ENCODE assay signal across 29 mouse cellular contexts in genomic region chr10:79661861-79662260, GRCm38 (mm10). TPM values are rescaled to one million over a fixed set of nuclear protein-coding genes. Genes with fewer than 3 reads are reported as not detected.
DNase-seq lines count a peak whose midpoint lies in the region; ATAC-seq and TF ChIP-seq lines count a peak whose summit lies in the region.
"Had no signal": no experiment of that assay in that cellular context is flagged by ENCODE, and none has a peak within 500 bp of the region (broad histone marks: within the 10 kb centered on the region; RNA-seq: fewer than 3 reads in every experiment).

No protein-coding gene starts in this region.

- ATAC-seq in heart, postnatal 0 days (ENCODE audit: insufficient read depth, low read depth) = no peak
- ATAC-seq: inflammation-experienced regulatory T-cells, adult 6 months; midbrain, embryonic 13.5 days had no signal

- no peak for TF ChIP-seq EP300 in heart, postnatal 0 days (IDR thresholded peaks at IDR 0.05; ENCODE audit: low read depth)

- 39% methylated on average over 3 of the region's 3 CpGs for WGBS in heart, postnatal 0 days
- 50% methylated on average over 3 of the region's 3 CpGs for WGBS in embryonic facial prominence, embryonic 10.5 days

- no peak for DNase-seq in heart, postnatal 0 days (ENCODE audit: low spot score)
- no peak for DNase-seq in heart, postnatal 4 days
- DNase-seq in thymus, postnatal 14 days = peak; percentile 10
- DNase-seq in thymus, postnatal 4 days = no peak
- DNase-seq in embryonic facial prominence, embryonic 10.5 days (ENCODE audit: low spot score) = no peak
- DNase-seq in lung, postnatal 10 days = no peak
- no peak for DNase-seq in ovary, postnatal 10 days (ENCODE audit: low spot score)
- DNase-seq: adrenal gland, postnatal 36 days; B cell, adult 2 months; cerebellum, adult 11-12 months; cerebellum, postnatal 14 days; heart, adult 18-20 months; liver, embryonic 13.5 days; lung, embryonic 14.5 days; retina, postnatal 1 day; right cerebral cortex, postnatal 4 days; thymus, postnatal 25 days had no signal

- H3K9me3 ChIP-seq in heart, postnatal 0 days (replicated peaks; ENCODE audit: control insufficient read depth, low read length) = no peaks in the 10 kb centered on the region
- H3K9me3 ChIP-seq in embryonic facial prominence, embryonic 10.5 days = no peaks in the 10 kb centered on the region
- H3K9me3 ChIP-seq: forebrain, embryonic 12.5 days; hindbrain, embryonic 12.5 days; kidney, embryonic 15.5 days; limb, embryonic 13.5 days; liver, embryonic 13.5 days; midbrain, embryonic 13.5 days had no signal

- peak overlapping the region; percentile 44; the same call in 1 of the 2 replicates for H3K27ac ChIP-seq in heart, postnatal 0 days (ENCODE audit: low read depth)
- H3K27ac ChIP-seq in embryonic facial prominence, embryonic 10.5 days (replicated peaks) = 0 out of 2 replicates have a peak overlapping the region, but pooled peaks have one; percentile 1
- H3K27ac ChIP-seq: forebrain, embryonic 12.5 days; hindbrain, embryonic 12.5 days; kidney, embryonic 15.5 days; limb, embryonic 13.5 days; liver, embryonic 13.5 days; midbrain, embryonic 13.5 days had no signal

- H3K4me1 ChIP-seq in heart, postnatal 0 days (ENCODE audit: control insufficient read depth, insufficient read depth) = no peaks in the 10 kb centered on the region
- peaks cover 11% of the 10 kb centered on the region for H3K4me1 ChIP-seq in embryonic facial prominence, embryonic 10.5 days

- no peaks in the 10 kb centered on the region for H3K36me3 ChIP-seq in heart, postnatal 0 days (replicated peaks; ENCODE audit: control insufficient read depth, insufficient read depth, low read length)
- H3K36me3 ChIP-seq in embryonic facial prominence, embryonic 10.5 days (replicated peaks) = no peaks in the 10 kb centered on the region
- H3K36me3 ChIP-seq: forebrain, embryonic 12.5 days; hindbrain, embryonic 12.5 days; kidney, embryonic 15.5 days; limb, embryonic 13.5 days; liver, embryonic 13.5 days; midbrain, embryonic 13.5 days had no signal

- H3K27me3 ChIP-seq in heart, postnatal 0 days (ENCODE audit: control insufficient read depth, insufficient read depth, low read length) = no peaks in the 10 kb centered on the region
- H3K27me3 ChIP-seq in embryonic facial prominence, embryonic 10.5 days (replicated peaks; ENCODE audit: low read depth, poor library complexity, severe bottlenecking) = no peaks in the 10 kb centered on the region; the same call in 1 of the 2 replicates
- H3K27me3 ChIP-seq: forebrain, embryonic 12.5 days; hindbrain, embryonic 12.5 days; kidney, embryonic 15.5 days; limb, embryonic 13.5 days; midbrain, embryonic 13.5 days had no signal

- TF ChIP-seq CTCF in heart, postnatal 0 days (IDR thresholded peaks at IDR 0.05; ENCODE audit: low read depth) = no peak

- no peak overlapping the region for H3K9ac ChIP-seq in heart, postnatal 0 days (replicated peaks; ENCODE audit: low read depth, low read length)
- H3K9ac ChIP-seq: forebrain, embryonic 12.5 days; hindbrain, embryonic 12.5 days; kidney, embryonic 15.5 days; limb, embryonic 13.5 days; liver, embryonic 13.5 days; lung, embryonic 14.5 days; midbrain, embryonic 13.5 days had no signal

- no peak overlapping the region for H3K4me3 ChIP-seq in heart, postnatal 0 days (ENCODE audit: low read depth, low read length)
- no peak overlapping the region for H3K4me3 ChIP-seq in embryonic facial prominence, embryonic 10.5 days
- H3K4me3 ChIP-seq: forebrain, embryonic 12.5 days; hindbrain, embryonic 12.5 days; kidney, embryonic 15.5 days; limb, embryonic 13.5 days; liver, embryonic 13.5 days; midbrain, embryonic 13.5 days; myocyte had no signal

- no peak overlapping the region for H3K4me2 ChIP-seq in heart, postnatal 0 days (ENCODE audit: low read depth, low read length)
- H3K4me2 ChIP-seq: forebrain, embryonic 12.5 days; hindbrain, embryonic 12.5 days; kidney, embryonic 15.5 days; limb, embryonic 13.5 days; liver, embryonic 13.5 days; lung, embryonic 14.5 days; midbrain, embryonic 13.5 days had no signal

RNA-seq across cellular contexts. Expression of gene Madcam1, which starts 2.5 kb away (rescaled TPM):
- total RNA-seq in heart, postnatal 0 days (2014; rRNA removed; ENCODE audit: low replicate concordance) = not detected in 2 replicates
- 1.3 and 1.4 TPM in 2 replicates for polyA plus RNA-seq in heart, postnatal 0 days (2015; fragmentation: Nextera tagmentation; extraction: Ambion mirVana)
- total RNA-seq in heart, postnatal 4 days (2021) = under 1 TPM; 0.36 to 0.67 TPM
- polyA plus RNA-seq in embryonic facial prominence, embryonic 10.5 days (2016; fragmentation: Nextera tagmentation; extraction: Ambion mirVana) = 2.5 and 3.2 TPM in 2 replicates
- total RNA-seq: adrenal gland, postnatal 36 days; gastrocnemius, adult 8-10 months; MEL; neutrophil, adult 5-6 weeks had no signal
- polyA plus RNA-seq: frontal cortex, adult 2 months; inflammation-experienced regulatory T-cells, adult 6 months; myocyte had no signal

RNA-seq across cellular contexts. Expression of gene Tpgs1, which starts 7.3 kb away (rescaled TPM):
- total RNA-seq in heart, postnatal 0 days (2014; rRNA removed; ENCODE audit: low replicate concordance) = 19.7 and 28.3 TPM in 2 replicates
- polyA plus RNA-seq in heart, postnatal 0 days (2015; fragmentation: Nextera tagmentation; extraction: Ambion mirVana) = 43.6 and 45.3 TPM in 2 replicates
- 10 to 100 TPM; 18.8 to 20.3 TPM for total RNA-seq in heart, postnatal 4 days (2021)
- 62.6 and 63.5 TPM in 2 replicates for polyA plus RNA-seq in embryonic facial prominence, embryonic 10.5 days (2016; fragmentation: Nextera tagmentation; extraction: Ambion mirVana)

RNA-seq across cellular contexts. Expression of gene Odf3l2, which starts 16.3 kb away (rescaled TPM):
- not detected in 2 replicates for total RNA-seq in heart, postnatal 0 days (2014; rRNA removed; ENCODE audit: low replicate concordance)
- polyA plus RNA-seq in heart, postnatal 0 days (2015; fragmentation: Nextera tagmentation; extraction: Ambion mirVana) = not detected in 2 replicates
- not detected for total RNA-seq in heart, postnatal 4 days (2021)
- not detected in 2 replicates for polyA plus RNA-seq in embryonic facial prominence, embryonic 10.5 days (2016; fragmentation: Nextera tagmentation; extraction: Ambion mirVana)
- total RNA-seq: adrenal gland, postnatal 36 days; heart, adult 18-20 months; MEL; neutrophil, adult 5-6 weeks had no signal
- polyA plus RNA-seq: forebrain, embryonic 12.5 days; heart, embryonic 14.5 days; hindbrain, embryonic 12.5 days; inflammation-experienced regulatory T-cells, adult 6 months; kidney, embryonic 15.5 days; limb, embryonic 13.5 days; liver, embryonic 13.5 days; lung, embryonic 14.5 days; midbrain, embryonic 13.5 days; myocyte had no signal

RNA-seq across cellular contexts. Expression of gene Cdc34, which starts 20.1 kb away (rescaled TPM):
- 162 and 183 TPM in 2 replicates for total RNA-seq in heart, postnatal 0 days (2014; rRNA removed; ENCODE audit: low replicate concordance)
- 115 and 120 TPM in 2 replicates for polyA plus RNA-seq in heart, postnatal 0 days (2015; fragmentation: Nextera tagmentation; extraction: Ambion mirVana)
- 100 to 1,000 TPM; 134 to 145 TPM for total RNA-seq in heart, postnatal 4 days (2021)
- 240 and 250 TPM in 2 replicates for polyA plus RNA-seq in embryonic facial prominence, embryonic 10.5 days (2016; fragmentation: Nextera tagmentation; extraction: Ambion mirVana)

RNA-seq across cellular contexts. Expression of gene Shc2, which starts 24.1 kb away (rescaled TPM):
- 2.7 and 3.1 TPM in 2 replicates for total RNA-seq in heart, postnatal 0 days (2014; rRNA removed; ENCODE audit: low replicate concordance)
- polyA plus RNA-seq in heart, postnatal 0 days (2015; fragmentation: Nextera tagmentation; extraction: Ambion mirVana) = 1.1 and 1.2 TPM in 2 replicates
- total RNA-seq in heart, postnatal 4 days (2021) = 1 to 10 TPM; 3.2 to 3.7 TPM
- 20.0 and 21.5 TPM in 2 replicates for polyA plus RNA-seq in embryonic facial prominence, embryonic 10.5 days (2016; fragmentation: Nextera tagmentation; extraction: Ambion mirVana)
- total RNA-seq: MEL; neutrophil, adult 5-6 weeks had no signal
- polyA plus RNA-seq: inflammation-experienced regulatory T-cells, adult 6 months had no signal
